Mouse (Mus musculus): Measurements from ENCODE around the gene Slc6a2.

Slc6a2 gene

DNA sequence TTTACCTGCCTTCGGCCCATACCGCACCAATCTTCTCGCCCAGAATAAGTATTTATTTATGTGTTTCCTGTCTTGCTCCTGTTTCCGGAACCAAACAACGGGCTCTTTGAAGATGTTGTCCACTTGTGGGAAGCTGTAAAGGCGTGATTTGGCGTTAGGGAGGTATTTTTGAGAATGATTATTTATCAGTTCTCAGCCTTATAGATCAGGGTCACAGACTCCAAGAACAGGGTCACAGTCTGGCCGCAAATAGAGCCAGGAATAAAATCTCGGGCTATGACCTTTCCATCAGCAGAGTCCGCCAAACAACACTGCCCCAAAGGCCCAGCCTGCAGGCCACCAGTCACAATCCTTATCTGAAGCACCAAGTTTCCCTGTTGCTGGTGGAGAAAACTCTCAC is at the start of gene Slc6a2:
Slc6a2 (plus strand) TSS at position 301 of the 400 bp plus-strand sequence.
- DNase-seq (ENCODE audit: low read depth, low spot score) = no peak

DNA sequence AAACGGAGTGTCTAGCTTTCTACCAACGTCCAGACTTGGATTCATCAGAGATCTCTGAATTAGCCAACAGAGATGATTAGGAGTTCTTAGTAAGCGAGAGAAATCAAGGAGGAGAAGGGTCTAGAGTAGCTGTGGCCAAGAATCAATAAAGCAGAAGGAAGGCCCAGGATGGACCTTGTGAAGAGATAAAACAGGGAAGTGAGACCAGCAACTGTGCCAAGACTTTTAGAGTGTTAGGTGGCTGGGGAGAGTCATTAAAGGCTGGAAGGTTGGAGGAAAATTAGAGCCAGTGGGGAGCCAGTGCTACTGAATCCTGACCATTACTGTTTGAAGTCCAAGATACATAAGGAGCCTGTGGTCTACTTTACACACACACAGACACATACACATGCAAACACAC is 48.4 kb upstream of the Slc6a2 start:
- DNase-seq (ENCODE audit: low read depth, low spot score) = no peak

DNA sequence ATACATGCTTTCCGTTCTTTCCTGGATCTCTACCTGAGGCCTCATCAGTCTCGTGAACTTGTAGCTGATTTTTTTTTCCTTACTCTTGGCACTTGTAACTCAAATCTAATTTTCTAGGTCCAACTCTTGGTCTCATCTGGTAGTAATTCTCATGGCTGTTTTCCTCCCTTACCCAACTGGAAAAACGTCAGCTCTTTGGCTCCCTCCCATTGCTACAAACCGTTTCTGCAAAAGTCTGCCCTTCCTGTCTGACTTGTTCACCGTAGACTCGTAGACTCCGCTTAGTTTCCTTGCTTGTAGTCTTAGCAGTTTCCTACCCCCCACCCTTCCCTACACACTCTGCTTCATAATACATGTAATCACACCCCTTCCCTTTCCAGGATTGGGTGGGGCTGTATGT is 46.5 kb upstream of the Slc6a2 start:
- DNase-seq (ENCODE audit: low read depth, low spot score) = no peak

DNA sequence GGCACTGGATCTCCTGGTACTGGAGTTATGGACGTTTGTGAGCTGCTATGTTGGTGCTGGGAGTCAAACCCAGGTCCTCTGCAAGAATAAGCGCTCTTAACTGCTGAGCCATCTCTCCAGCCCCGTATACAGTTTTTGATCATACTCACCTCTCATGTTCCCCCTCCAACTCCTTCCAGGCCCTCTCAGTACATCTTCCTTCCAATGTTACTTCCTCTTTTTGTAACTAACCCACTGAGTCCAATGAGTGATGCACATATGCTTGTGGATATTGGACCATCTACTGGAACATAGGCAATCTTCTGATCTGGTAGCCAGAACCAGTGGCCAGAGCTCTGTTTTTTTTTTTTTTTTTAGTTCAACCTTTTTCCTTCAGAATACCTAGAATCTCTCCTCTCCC is 43.8 kb upstream of the Slc6a2 start:
- DNase-seq (ENCODE audit: low read depth, low spot score) = no peak

DNA sequence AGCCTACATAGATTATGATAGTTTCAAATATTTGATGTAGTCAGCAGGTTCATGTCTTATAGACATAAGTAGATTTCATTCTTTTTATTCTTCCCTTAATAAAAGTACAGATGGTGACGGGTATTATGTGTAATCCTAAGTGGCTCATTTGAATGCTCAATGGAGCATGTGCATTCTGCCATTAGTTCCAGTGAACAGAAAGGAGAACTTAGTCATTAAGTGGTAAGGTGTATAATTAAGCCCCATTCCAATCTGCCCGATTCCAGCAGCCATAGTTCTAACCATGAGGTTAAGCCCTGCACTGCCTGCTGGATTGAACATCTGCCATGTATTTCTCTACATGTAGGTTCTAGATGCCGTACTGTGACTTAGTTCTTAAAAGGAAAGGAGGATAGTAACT is 38.1 kb upstream of the Slc6a2 start:
- no peak for DNase-seq (ENCODE audit: low read depth, low spot score)

DNA sequence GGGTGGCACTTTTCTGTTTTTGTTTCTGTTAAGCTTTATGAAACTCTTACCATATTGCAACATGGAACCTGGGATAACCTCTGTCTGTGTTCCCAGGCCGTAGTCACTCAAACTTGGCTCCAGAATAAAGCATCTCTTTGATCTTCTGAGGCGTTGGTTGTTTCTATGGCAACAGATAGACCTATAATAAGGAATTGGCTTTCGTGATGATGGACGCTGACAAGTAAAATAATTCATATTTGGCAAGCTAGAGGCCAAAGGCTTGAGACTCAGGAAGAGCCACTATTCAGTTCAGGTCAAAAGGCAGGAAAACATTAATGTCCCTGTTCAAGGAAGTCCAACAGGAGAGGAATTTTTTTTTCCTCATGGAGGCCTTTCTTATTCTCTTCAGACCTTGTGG is 30.9 kb upstream of the Slc6a2 start:
- DNase-seq (ENCODE audit: low read depth, low spot score) = no peak

DNA sequence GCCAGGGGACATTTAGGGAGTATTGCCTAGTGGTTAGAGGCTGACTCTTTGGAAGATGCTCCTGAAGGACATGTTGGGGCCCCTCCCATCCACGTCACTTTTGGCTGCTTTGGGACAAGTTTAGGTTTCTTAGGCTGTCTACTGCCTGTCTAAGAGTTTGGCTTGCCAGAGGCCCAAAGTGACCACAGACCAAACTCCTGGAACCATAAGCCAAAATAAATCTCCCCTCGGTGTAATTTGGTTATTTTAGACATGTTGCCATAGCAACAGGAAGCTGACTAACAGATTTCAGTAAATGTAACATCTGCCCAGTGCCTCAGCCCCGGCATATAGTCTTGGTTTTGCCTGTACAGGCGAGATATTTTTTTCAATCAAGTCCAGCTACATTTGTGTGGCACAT is 21.8 kb upstream of the Slc6a2 start:
- DNase-seq (ENCODE audit: low read depth, low spot score) = no peak

DNA sequence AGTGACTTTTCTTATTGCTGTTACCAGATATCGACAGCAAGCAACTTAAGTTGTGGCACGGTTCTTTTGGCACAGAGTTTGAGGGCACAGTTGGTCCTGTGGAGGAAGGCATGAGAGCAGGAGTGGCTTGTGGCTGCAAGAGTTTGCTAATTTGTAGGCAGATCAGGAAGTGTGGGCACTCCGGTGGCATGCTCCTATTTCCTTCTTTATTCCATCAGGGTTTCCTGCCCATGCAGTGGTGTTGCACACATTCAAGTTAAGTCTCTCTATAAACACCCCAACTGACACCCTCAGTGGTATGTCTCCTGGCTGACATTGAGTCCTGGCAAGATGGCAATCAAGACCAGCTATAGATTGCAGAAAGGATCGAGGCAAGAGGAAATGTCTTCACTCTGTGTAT is 10.8 kb upstream of the Slc6a2 start:
- no peak for DNase-seq (ENCODE audit: low read depth, low spot score)

DNA sequence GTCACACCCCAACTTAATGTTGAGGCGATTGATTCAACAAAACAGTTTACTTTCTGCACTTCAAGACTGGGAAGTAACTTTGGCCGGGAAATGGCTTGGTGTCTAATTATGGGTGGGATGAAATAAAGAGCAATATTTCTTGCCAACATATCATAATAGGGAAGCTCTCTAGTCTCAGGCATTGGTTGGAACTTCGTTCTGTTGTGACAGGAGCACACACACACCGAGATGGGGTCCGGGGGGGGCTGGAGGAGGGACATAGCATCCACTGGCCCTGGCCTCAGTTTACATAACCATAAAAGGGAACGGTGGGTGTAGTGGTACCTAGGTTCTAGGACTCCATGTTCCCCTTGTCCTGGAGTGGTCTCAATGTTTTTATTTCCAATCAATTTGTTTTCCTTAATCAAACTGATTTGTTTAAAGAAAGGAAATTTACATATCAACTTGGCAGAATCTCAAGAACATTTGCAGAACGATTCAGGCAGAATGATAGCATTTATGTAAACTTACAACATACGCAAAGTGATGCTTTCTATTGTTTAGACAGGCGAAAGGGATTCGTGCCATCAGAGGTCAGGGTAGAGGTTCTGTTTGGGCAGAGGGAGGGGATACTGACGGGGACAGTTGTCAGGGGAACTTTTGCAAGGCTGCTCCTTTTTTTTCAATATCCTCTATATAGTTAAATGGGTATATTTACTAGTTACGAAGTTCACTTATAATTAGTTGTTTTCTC is 9.1 kb upstream of the Slc6a2 start:
- DNase-seq (ENCODE audit: low read depth, low spot score) = no peak

DNA sequence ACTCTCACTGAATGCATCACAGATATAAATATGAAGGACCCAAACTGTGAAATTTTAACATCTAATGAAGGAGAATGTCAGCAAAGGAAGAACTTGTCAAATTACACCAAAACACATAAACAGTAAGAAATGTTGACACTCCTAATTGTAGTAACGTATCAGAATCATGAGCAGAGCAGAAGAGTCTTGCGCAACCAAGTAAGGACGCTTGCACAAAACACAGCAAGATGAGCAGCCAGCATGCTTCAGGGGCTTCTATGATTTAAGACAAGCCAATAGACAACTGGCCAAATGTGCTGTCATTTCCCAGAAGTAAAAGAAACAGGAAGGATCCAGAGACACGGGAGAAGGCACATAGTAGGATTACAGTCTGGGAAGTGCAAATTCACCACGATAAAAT is 5.8 kb upstream of the Slc6a2 start:
- no peak for DNase-seq (ENCODE audit: low read depth, low spot score)

DNA sequence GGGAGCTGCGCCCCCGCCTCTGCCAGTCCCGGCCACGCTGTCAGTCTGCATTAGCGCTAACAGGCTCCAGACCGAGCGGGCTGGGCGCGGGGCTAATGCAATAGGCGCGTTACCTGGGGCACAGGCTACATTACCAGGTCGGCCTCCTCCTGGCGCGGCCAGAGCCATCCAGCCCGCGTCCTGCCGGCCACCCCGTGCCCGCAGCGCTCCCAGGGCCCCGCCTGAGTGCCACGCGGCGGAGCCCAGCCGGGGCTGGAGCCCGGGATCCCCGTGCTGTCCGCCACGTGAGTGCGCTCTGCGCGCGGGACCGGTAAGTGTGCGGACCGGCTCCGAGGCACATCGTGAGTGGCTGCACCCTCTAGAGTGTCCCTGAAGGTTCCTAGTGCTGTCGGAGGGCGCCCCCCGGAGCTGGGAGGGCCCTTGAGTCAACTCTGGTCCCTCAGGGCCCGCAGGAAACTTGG is 602 bp downstream of the Slc6a2 start:
- no peak for DNase-seq (ENCODE audit: low read depth, low spot score)

DNA sequence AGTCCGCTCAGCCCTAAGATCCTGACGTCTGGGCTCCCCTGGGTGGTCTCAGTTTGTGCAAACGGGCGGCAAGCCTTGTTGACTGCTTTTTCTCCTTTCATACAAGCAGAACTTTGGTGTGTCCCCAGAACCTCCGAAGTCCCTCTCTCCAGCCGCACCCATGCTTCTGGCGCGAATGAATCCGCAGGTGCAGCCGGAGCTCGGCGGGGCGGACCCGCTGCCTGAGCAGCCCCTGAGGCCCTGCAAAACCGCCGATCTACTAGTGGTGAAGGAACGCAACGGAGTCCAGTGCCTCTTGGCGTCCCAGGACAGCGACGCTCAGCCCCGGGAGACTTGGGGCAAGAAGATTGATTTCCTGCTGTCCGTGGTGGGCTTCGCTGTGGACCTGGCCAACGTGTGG is 1.2 kb downstream of the Slc6a2 start:
- DNase-seq (ENCODE audit: low read depth, low spot score) = no peak

DNA sequence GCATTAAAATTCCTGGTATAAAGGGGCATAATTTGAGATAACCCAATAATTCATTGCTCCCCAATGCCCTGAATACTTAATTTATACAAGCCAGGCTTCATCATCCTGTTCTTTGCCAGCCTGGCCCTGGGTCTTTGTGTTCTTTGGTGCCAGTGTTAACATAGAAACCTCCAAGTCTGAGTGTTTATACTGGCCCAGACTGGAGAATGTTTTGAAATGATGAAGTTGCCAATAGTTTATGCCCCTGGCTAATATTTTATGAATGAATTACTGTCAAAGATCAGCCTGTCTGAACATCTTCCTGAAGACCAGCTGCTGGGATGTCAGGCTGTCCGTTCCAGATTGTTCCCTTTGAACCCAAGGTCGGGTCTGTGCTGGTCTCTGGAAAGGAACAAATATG is 4.7 kb downstream of the Slc6a2 start:
- DNase-seq (ENCODE audit: low read depth, low spot score) = no peak

DNA sequence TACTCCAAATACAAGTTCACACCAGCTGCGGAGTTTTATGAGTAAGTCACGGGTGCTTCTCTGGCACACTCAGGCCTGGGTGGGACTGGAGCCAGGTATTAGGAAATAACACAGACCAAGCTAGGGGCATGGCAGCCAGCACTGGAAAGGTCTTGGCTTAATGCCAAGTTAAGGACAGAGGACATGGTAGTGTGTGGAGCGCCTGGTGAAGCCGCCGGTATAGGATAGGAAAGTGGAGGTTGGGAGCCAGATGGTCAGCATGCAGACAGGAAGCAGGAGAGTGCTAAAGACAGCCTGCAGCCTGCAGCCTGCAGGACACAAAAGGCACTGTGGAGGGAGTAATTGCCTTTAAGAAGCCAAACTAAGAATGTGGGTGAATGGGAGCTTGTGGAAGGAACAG is 13.1 kb downstream of the Slc6a2 start:
- no peak for DNase-seq (ENCODE audit: low read depth, low spot score)

DNA sequence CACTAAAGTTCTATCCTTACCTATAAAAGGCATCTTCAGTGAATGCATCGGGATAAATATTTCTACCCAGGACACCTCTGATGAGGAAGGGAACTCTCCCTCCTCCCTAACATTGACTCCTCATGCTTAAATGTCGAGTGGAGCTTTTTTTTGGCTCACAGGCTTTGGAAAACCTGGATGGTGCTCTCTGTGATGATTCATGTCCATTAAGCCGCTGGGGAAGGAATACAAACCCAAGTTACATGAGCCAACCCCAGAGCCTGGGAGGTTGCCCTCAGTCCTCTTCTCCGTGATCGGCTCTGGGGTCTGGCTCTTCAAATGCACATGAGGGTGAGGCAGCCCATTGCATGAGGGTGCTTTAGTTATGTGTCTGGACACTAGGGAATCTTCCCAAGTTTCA is 16.8 kb downstream of the Slc6a2 start:
- no peak for DNase-seq (ENCODE audit: low read depth, low spot score)

DNA sequence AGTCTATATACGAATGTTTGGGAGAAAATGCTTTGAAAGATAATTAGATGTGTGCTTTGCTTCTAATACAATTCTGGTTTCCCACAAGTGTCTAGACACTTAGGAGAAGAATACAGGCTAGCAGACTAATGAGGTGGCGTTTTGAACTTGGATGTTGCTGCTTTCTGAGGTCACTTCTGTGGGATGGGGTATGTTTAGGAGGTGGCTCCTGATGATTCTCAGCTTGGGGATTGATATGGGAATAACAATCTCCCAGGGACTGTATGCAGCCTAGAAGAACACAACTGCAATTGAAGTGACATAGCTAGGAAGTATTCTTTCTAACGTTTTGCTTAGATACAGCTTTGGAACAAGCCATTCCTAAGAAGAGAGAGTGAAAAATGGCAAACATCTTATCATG is 22.6 kb downstream of the Slc6a2 start:
- DNase-seq (ENCODE audit: low read depth, low spot score) = no peak

DNA sequence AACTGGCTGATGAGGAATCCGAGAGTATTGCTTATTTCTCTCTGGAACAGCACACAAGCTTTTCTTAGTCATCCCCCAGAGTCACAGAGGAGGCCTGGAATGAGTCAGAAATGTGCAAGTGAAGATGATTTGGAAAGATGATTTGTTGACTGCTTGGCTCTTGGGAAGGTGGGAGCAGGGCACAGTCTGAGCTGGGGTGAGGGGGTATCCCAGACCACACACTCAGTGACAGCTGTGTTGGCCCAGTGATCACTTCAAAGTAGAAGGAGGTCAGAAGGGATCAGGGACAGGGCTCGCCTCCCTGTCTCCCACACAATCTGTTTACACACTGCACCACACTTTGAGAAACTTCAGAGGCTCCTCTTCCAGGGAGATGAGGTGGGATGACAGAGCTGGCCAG is 24.5 kb downstream of the Slc6a2 start:
- no peak for DNase-seq (ENCODE audit: low read depth, low spot score)

DNA sequence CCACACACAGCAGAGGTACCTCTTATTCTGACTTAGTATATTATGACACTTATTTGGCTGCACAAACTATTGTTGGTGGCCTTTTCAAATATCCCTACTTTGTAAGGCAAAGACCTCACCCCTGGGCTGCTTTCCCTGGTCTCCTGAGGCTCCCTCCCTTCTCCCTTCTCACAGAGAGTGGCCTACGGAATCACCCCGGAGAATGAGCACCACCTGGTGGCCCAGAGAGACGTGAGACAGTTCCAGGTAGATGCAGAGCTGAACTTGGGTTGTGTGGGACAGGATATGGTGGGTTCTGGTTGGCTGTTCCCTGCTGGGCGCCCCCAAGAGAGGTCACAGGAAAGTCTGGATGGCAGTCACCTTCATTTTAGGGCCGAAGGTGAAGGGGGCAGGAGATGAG is 37.0 kb downstream of the Slc6a2 start:
- no peak for DNase-seq (ENCODE audit: low read depth, low spot score)

DNA sequence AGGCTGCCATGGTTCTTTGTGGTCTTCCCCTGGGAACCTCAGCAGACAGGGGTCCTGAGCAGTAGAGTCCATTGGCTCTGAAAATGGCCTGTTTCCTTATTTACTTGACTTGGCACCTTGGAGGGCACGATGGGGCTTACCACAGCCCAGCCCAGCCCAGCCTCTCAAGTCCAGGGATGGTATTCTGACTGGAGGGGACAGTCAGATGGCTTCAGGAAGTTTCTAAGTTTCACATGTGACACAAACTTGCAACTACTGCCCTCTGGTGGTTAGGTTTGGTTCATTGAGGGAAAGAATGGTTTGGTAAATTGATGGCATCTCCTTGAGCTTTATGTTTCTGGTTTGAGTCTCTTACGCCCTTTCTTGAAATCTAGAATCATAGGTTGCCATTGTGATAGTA is 38.7 kb downstream of the Slc6a2 start:
- peak; percentile 8 for DNase-seq (ENCODE audit: low read depth, low spot score)

DNA sequence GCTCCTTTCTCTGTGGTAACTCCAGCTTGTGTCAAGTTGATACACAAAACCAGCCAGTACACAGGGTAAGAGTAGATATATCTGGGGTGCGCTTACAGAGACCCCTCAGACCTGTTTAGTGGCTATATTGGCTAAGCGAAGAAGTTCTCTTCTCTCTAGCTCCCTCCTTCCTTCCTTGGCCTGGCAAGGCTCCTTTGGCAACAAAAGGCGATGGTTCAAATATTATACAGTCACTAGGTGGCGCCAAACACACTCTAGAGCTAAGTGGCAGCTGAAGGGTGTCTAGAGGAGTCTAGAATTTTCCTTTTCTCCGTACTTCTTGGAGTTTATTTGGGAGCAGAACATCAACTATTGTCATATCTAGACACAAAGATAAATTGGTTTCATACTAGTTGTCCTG is 50.4 kb downstream of the Slc6a2 start:
- no peak for DNase-seq (ENCODE audit: low read depth, low spot score)

DNA sequence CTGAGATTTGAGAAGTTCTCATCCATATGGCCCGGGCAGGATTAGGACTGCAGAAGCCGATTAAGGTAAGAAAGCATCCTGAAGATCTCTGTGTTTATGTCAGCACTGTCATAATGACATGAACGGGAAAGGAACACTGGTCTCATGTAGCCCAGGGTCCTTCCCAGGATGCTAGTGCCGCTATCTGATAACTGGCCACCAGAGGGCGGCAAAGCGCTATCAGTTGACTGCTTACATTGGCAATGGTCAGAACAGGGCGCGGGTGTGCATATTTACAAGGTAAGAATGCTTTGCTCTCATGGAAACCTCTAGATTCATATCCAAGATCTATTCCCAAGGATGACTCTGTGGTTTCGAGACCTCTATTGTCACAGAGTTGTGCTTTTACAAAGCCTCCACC is 51.6 kb downstream of the Slc6a2 start:
- DNase-seq (ENCODE audit: low read depth, low spot score) = no peak

DNA sequence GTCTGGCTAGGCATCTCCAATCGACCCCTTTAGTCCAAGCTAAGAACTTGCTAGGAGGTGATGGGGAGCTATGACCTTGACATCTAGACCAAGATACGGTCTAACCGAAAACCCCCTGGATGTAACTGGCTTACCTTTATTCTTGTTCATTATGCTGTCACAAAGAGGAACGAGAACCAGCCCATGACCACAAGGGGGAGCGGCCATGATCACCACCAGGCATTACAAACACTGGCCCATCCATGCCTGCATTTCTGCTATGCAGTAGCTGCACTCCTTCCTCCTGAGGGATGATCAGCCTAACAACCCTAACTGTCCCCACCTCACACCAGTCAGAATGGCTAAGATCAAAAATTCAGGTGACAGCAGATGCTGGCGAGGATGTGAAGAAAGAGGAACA is 52.3 kb downstream of the Slc6a2 start:
- no peak for DNase-seq (ENCODE audit: low read depth, low spot score)

DNA sequence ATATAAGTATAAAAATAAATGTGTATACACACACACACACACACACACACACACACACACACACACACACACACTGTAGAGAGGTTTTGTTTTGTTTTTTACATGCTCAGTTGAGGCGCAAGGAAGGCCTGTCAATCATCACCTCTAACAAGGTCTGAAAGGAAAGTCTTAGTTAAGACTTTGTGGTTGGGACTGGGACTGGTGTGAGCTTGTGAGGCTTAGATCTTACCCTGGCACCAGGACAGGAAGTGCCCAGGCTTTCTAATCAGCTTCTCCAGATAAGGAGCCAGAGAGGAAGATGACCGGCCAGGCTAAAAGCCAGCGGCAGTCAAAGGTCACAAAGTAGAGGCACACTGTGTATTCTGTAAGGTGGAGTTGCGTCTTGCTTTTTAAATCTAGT is 54.4 kb downstream of the Slc6a2 start:
- no peak for DNase-seq (ENCODE audit: low read depth, low spot score)

DNA sequence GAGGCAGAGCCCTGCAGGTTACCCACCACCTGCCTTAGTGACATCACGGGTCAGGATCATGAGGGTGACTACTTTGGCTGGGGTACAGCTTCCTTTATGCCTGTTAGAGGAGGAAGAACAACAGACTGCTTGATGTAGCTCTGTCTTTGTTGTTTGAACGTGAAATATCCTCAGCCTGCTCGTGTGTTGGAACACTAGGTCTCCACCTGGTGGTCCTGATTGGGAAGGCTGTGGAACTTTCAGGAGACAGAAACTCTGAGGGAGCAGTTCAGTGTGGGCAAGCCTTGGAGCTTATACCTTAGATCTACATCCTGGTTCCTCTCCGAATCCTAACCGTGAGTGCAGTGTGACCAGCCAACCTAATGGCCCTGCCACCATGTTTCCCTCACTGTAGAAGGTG is 61.9 kb downstream of the Slc6a2 start:
- DNase-seq (ENCODE audit: low read depth, low spot score) = no peak

All from brain, embryonic 18.5 days (tissue).